10 mouse cellular contexts compared by ENCODE assay signal in genomic region chr9:66882406-66882821, GRCm38 (mm10). TPM values are rescaled to one million over a fixed set of nuclear protein-coding genes. Genes with fewer than 3 reads are reported as not detected.
DNase-seq lines count a peak whose midpoint lies in the region; ATAC-seq and TF ChIP-seq lines count a peak whose summit lies in the region.
"Had no signal": no experiment of that assay in that cellular context is flagged by ENCODE, and none has a peak within 500 bp of the region (broad histone marks: within the 10 kb centered on the region; RNA-seq: fewer than 3 reads in every experiment).

No protein-coding gene starts in this region.

- TF ChIP-seq CTCF in lung, embryonic 14.5 days (IDR thresholded peaks at IDR 0.05; ENCODE audit: low read depth) = no peak
- TF ChIP-seq CTCF in lung, adult 2 months (IDR thresholded peaks at IDR 0.05; ENCODE audit: insufficient read depth, low read length) = no peak
- no peak for TF ChIP-seq CTCF in thymus, adult 2 months (IDR thresholded peaks at IDR 0.05; ENCODE audit: borderline replicate concordance, control insufficient read depth, extremely low read depth, insufficient read depth, low read length, poor library complexity)

- H3K9ac ChIP-seq in lung, embryonic 14.5 days = no peak overlapping the region
- peak overlapping the region; percentile 46; the same call in 1 of the 2 replicates for H3K9ac ChIP-seq in liver, embryonic 11.5 days (ENCODE audit: low read depth, low read length)
- no peak overlapping the region for H3K9ac ChIP-seq in forebrain, embryonic 11.5 days (ENCODE audit: low read length)
- H3K9ac ChIP-seq: embryonic facial prominence, embryonic 13.5 days had no signal

- ATAC-seq in lung, embryonic 14.5 days (ENCODE audit: insufficient read depth) = no peak
- no peak; the same call in 1 of the 2 replicates for ATAC-seq in liver, embryonic 11.5 days (replicated peaks; ENCODE audit: low FRiP score)
- no peak for ATAC-seq in forebrain, embryonic 11.5 days (replicated peaks; ENCODE audit: low FRiP score)
- ATAC-seq: intestine, embryonic 16.5 days had no signal

- peak; percentile 23 for DNase-seq in lung, embryonic 14.5 days
- DNase-seq in lung, adult 2 months = no peak
- peak; percentile 28 for DNase-seq in adrenal gland, adult 8-10 months
- no peak for DNase-seq in liver, embryonic 11.5 days (ENCODE audit: low spot score)
- DNase-seq in thymus, adult 2 months = peak; percentile 41
- DNase-seq in ovary, postnatal 14 days (ENCODE audit: low spot score) = no peak
- no peak for DNase-seq in frontal cortex, postnatal 25 days (ENCODE audit: low spot score in 2 of 2)
- no peak for DNase-seq in forebrain, embryonic 11.5 days (ENCODE audit: low spot score)

- H3K4me2 ChIP-seq in lung, embryonic 14.5 days = no peak overlapping the region
- peak overlapping the region; percentile 36; the same call in 1 of the 2 replicates for H3K4me2 ChIP-seq in liver, embryonic 11.5 days
- no peak overlapping the region for H3K4me2 ChIP-seq in forebrain, embryonic 11.5 days (ENCODE audit: low read depth, low read length, severe bottlenecking)
- H3K4me2 ChIP-seq: embryonic facial prominence, embryonic 13.5 days had no signal

- no peaks in the 10 kb centered on the region for H3K4me1 ChIP-seq in lung, embryonic 14.5 days (ENCODE audit: insufficient read depth)
- H3K4me1 ChIP-seq in lung, adult 2 months (ENCODE audit: control insufficient read depth, insufficient read depth, low read length) = peaks cover 3% of the 10 kb centered on the region; the same call in 1 of the 2 replicates
- H3K4me1 ChIP-seq in liver, embryonic 11.5 days (replicated peaks; ENCODE audit: control insufficient read depth, insufficient read depth, low read length) = peaks cover 26% of the 10 kb centered on the region
- H3K4me1 ChIP-seq in thymus, adult 2 months (replicated peaks; ENCODE audit: control insufficient read depth, insufficient read depth, low read length) = peaks cover 8% of the 10 kb centered on the region
- peaks cover 9% of the 10 kb centered on the region for H3K4me1 ChIP-seq in forebrain, embryonic 11.5 days (replicated peaks; ENCODE audit: control insufficient read depth, insufficient read depth, low read length)

- no peaks in the 10 kb centered on the region for H3K27me3 ChIP-seq in lung, embryonic 14.5 days (ENCODE audit: insufficient read depth, low read length)
- no peaks in the 10 kb centered on the region for H3K27me3 ChIP-seq in liver, embryonic 11.5 days (replicated peaks; ENCODE audit: control insufficient read depth, insufficient read depth, low read length)
- no peaks in the 10 kb centered on the region for H3K27me3 ChIP-seq in thymus, adult 2 months (ENCODE audit: control insufficient read depth, insufficient read depth, low read length)
- no peaks in the 10 kb centered on the region for H3K27me3 ChIP-seq in forebrain, embryonic 11.5 days (ENCODE audit: control insufficient read depth, insufficient read depth, low read length)
- H3K27me3 ChIP-seq: embryonic facial prominence, embryonic 13.5 days had no signal

- no peak overlapping the region for H3K27ac ChIP-seq in lung, embryonic 14.5 days (ENCODE audit: low read depth)
- H3K27ac ChIP-seq in liver, embryonic 11.5 days (ENCODE audit: low read depth, low read length) = peak overlapping the region; percentile 30; the same call in 1 of the 2 replicates
- peak overlapping the region; percentile 20 for H3K27ac ChIP-seq in thymus, adult 2 months (ENCODE audit: control insufficient read depth, insufficient read depth, low read length)
- H3K27ac ChIP-seq in forebrain, embryonic 11.5 days (ENCODE audit: low read depth, low read length) = no peak overlapping the region
- H3K27ac ChIP-seq: embryonic facial prominence, embryonic 13.5 days had no signal

- TF ChIP-seq POLR2A in lung, adult 2 months (IDR thresholded peaks at IDR 0.05; ENCODE audit: borderline replicate concordance, extremely low read depth, low read depth, low read length) = no peak
- no peak for TF ChIP-seq POLR2A in thymus, adult 2 months (IDR thresholded peaks at IDR 0.05; ENCODE audit: control insufficient read depth, extremely low read depth, insufficient read depth, low read length, poor library complexity)

- no peak overlapping the region for H3K4me3 ChIP-seq in lung, embryonic 14.5 days (ENCODE audit: low read depth, low read length)
- H3K4me3 ChIP-seq in lung, adult 2 months (replicated peaks; ENCODE audit: extremely low read depth, low read depth, low read length) = no peak overlapping the region
- H3K4me3 ChIP-seq in liver, embryonic 11.5 days (ENCODE audit: low read depth, low read length) = no peak overlapping the region
- H3K4me3 ChIP-seq in thymus, adult 2 months (ENCODE audit: control insufficient read depth, insufficient read depth, low read length) = no peak overlapping the region
- no peak overlapping the region for H3K4me3 ChIP-seq in forebrain, embryonic 11.5 days (ENCODE audit: low read depth, low read length)
- H3K4me3 ChIP-seq: embryonic facial prominence, embryonic 13.5 days had no signal

- no peaks in the 10 kb centered on the region for H3K36me3 ChIP-seq in lung, embryonic 14.5 days (ENCODE audit: insufficient read depth)
- no peaks in the 10 kb centered on the region for H3K36me3 ChIP-seq in liver, embryonic 11.5 days (ENCODE audit: control insufficient read depth, insufficient read depth, low read length)
- H3K36me3 ChIP-seq in thymus, adult 2 months (ENCODE audit: control insufficient read depth, insufficient read depth, low read length) = no peaks in the 10 kb centered on the region
- no peaks in the 10 kb centered on the region for H3K36me3 ChIP-seq in forebrain, embryonic 11.5 days (ENCODE audit: control insufficient read depth, insufficient read depth, low read length)

- WGBS in lung, embryonic 14.5 days = 31% methylated on average over 8 of the region's 8 CpGs
- WGBS in lung, adult 2 months = 29% methylated on average over 8 of the region's 8 CpGs
- WGBS in liver, embryonic 11.5 days = 52% methylated on average over 8 of the region's 8 CpGs
- WGBS in thymus, adult 2 months = 9% methylated on average over 8 of the region's 8 CpGs
- WGBS in forebrain, embryonic 11.5 days = 73% methylated on average over 8 of the region's 8 CpGs

- H3K9me3 ChIP-seq in lung, embryonic 14.5 days (ENCODE audit: low read depth, low read length) = no peaks in the 10 kb centered on the region
- no peaks in the 10 kb centered on the region for H3K9me3 ChIP-seq in liver, embryonic 11.5 days (ENCODE audit: control insufficient read depth, low read length)
- H3K9me3 ChIP-seq in forebrain, embryonic 11.5 days (ENCODE audit: control insufficient read depth, low read length) = no peaks in the 10 kb centered on the region
- H3K9me3 ChIP-seq: embryonic facial prominence, embryonic 13.5 days had no signal

RNA-seq across cellular contexts. Expression of gene Rab8b, which starts 37.1 kb away (rescaled TPM):
- 29.9 and 35.0 TPM in 2 replicates for polyA plus RNA-seq in lung, embryonic 14.5 days (2014; fragmentation: Nextera tagmentation; extraction: Ambion mirVana)
- polyA plus RNA-seq in lung, adult 2 months (2012; rRNA removed) = 11.9 and 19.2 TPM in 2 replicates
- total RNA-seq in adrenal gland, adult 8-10 months (2022) = 10 to 100 TPM; 15.3 to 30.9 (median 23.9) TPM
- 43.1 and 44.3 TPM in 2 replicates for polyA plus RNA-seq in liver, embryonic 11.5 days (2014; fragmentation: Nextera tagmentation; extraction: Ambion mirVana)
- 24.7 and 27.6 TPM in 2 replicates for polyA plus RNA-seq in thymus, adult 2 months (2012; rRNA removed)
- 44.1 and 51.7 TPM in 2 replicates for polyA plus RNA-seq in forebrain, embryonic 11.5 days (2014; fragmentation: Nextera tagmentation; extraction: Ambion mirVana)

RNA-seq across cellular contexts. Expression of gene Aph1c, which starts 47.9 kb away (rescaled TPM):
- polyA plus RNA-seq in lung, embryonic 14.5 days (2014; fragmentation: Nextera tagmentation; extraction: Ambion mirVana) = 3.6 and 4.0 TPM in 2 replicates
- polyA plus RNA-seq in lung, adult 2 months (2012; rRNA removed) = 1.6 and 4.6 TPM in 2 replicates
- 10 to 100 TPM in 1 of 4 experiments, 1 to 10 TPM in 3; 7.1 to 10.7 (median 8.0) TPM for total RNA-seq in adrenal gland, adult 8-10 months (2022)
- polyA plus RNA-seq in liver, embryonic 11.5 days (2014; fragmentation: Nextera tagmentation; extraction: Ambion mirVana) = 1.6 and 2.0 TPM in 2 replicates
- polyA plus RNA-seq in thymus, adult 2 months (2012; rRNA removed) = 1.1 and 1.5 TPM in 2 replicates
- polyA plus RNA-seq in forebrain, embryonic 11.5 days (2014; fragmentation: Nextera tagmentation; extraction: Ambion mirVana) = 2.2 and 3.2 TPM in 2 replicates

Comparison
In these comparisons a context has a peak if more than half of its experiments do, and no peak if none do; other contexts are left out.
1. DNase-seq: peak in lung, embryonic 14.5 days (single experiment), adrenal gland, adult 8-10 months (single experiment) and thymus, adult 2 months (single experiment); none in lung, adult 2 months (single experiment), liver, embryonic 11.5 days (single experiment), ovary, postnatal 14 days (single experiment), frontal cortex, postnatal 25 days (0 of 2) and forebrain, embryonic 11.5 days (single experiment).
2. H3K27ac ChIP-seq: peak in liver, embryonic 11.5 days (single experiment) and thymus, adult 2 months (single experiment); none in lung, embryonic 14.5 days (single experiment) and forebrain, embryonic 11.5 days (single experiment).